Mouse (Mus musculus) liver, embryonic 15.5 days (tissue): ENCODE data around the gene Dcaf1. TPM values are rescaled to one million over a fixed set of nuclear protein-coding genes. Genes with fewer than 3 reads are reported as not detected.
A peak's percentile ranks its signal among the peaks of the same experiment; 100 is the strongest.

Source experiments
- ATAC-seq: fragments of 200-750 bp; cut with Nextera tagmentation; 2 replicates; pipeline ENCODE4 v1.8.0; 2017; ENCODE audit warnings: moderate number of reproducible peaks, mild to moderate bottlenecking, moderate library complexity; ENCODE audit not compliant: insufficient read depth
- H3K27ac ChIP-seq: fragments of 300-500 bp; sonication (generic); replicated peaks from 2 replicates; pipeline ENCODE4 v1.5.1; 2015; ENCODE audit warnings: mild to moderate bottlenecking, inconsistent platforms
- H3K27me3 ChIP-seq: fragments of 300-500 bp; sonication (generic); 2 replicates; pipeline ENCODE4 v1.6.1; 2015; ENCODE audit warnings: mild to moderate bottlenecking, inconsistent platforms
- H3K36me3 ChIP-seq: fragments of 300-500 bp; sonication (generic); replicated peaks from 2 replicates; pipeline ENCODE4 v1.6.1; 2015; ENCODE audit warnings: moderate library complexity, mild to moderate bottlenecking, inconsistent platforms
- H3K4me1 ChIP-seq: fragments of 300-500 bp; sonication (generic); replicated peaks from 2 replicates; pipeline ENCODE4 v1.6.1; 2015; ENCODE audit warnings: inconsistent platforms
- H3K4me2 ChIP-seq: fragments of 300-500 bp; sonication (generic); 2 replicates; pipeline ENCODE4 v1.6.1; 2015; ENCODE audit warnings: moderate library complexity, mild to moderate bottlenecking, inconsistent platforms
- H3K4me3 ChIP-seq: fragments of 300-500 bp; sonication (generic); replicated peaks from 2 replicates; pipeline ENCODE4 v1.5.1; 2015; ENCODE audit warnings: mild to moderate bottlenecking, inconsistent platforms
- H3K9ac ChIP-seq: fragments of 300-500 bp; sonication (generic); 2 replicates; pipeline ENCODE4 v1.6.1; 2015; ENCODE audit warnings: moderate library complexity, mild to moderate bottlenecking, inconsistent platforms
- H3K9me3 ChIP-seq: fragments of 300-500 bp; sonication (generic); replicated peaks from 2 replicates; pipeline ENCODE4 v1.6.1; 2016; ENCODE audit warnings: inconsistent platforms
- WGBS: fragments of 180-500 bp; shearing (Covaris S2); methylation state at CpG from one replicate; pipeline ENCODE4 v1.1.7; 2015; ENCODE audit warnings: mixed read lengths; ENCODE audit not compliant: insufficient replicate concordance; 5-methylcytosine and 5-hydroxymethylcytosine counted together
- polyA plus RNA-seq: library from polyadenylated mRNA; unstranded; fragments of >200 nt; fragmentation: Nextera tagmentation; extraction: Ambion mirVana; gene quantifications from 2 replicates; pipeline ENCODE4 v1.2.1, GENCODE M21; 2015

Gene Dcaf1
- polyA plus RNA-seq, 1 experiment from 2014 or later = 10.9 TPM

DNA sequence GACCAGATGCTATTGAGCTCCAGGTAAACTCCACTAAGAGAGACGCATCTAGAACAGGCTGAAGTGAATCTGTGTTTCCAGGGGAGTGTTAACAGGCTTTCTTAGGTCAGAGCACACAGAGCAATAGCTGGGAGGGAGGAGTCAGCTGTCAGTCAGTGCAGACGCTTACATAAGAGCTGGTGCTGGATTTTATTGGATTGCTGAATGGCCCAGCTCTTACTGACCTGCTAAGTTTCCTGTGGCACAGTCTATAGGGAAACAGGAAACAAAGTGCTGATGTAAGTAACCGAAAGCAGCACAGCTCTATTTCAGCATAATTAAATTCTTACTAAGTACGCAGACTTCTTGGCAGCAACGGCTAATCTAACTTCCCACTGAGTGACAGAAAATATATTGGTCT is 87.0 kb downstream of the Dcaf1 start:
- no peaks in the 10 kb centered on the region for H3K9me3 ChIP-seq

DNA sequence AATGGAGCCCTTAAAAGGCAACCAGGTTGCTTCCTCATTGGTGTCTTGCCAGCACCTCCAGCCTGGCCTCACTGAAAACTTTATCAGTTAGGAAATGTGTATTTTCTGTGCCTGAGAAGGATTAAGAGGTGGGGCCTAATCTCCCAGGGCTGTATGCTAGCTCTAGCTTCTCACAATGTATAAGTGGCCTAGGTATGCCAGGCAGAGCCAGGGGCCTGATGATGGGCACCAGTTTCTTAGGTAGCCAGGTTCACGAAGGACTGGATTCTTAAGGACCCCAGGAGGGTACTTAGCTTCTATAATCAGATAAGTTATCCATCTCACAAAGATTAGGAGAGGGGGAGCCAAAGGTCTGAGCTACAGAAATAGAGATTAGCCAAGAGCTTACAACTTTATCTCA is 90.0 kb downstream of the Dcaf1 start:
- H3K27ac ChIP-seq = no peak overlapping the region
- no peak for ATAC-seq
- H3K4me3 ChIP-seq = no peak overlapping the region
- WGBS = 56% methylated on average over 1 of the region's 1 CpGs
- H3K9me3 ChIP-seq = no peaks in the 10 kb centered on the region
- peaks cover 3% of the 10 kb centered on the region; the same call in 1 of the 2 replicates for H3K4me1 ChIP-seq
- no peak overlapping the region for H3K4me2 ChIP-seq
- H3K36me3 ChIP-seq = no peaks in the 10 kb centered on the region
- H3K27me3 ChIP-seq = no peaks in the 10 kb centered on the region
- H3K9ac ChIP-seq = no peak overlapping the region

More for the DNA sequence above, 87.0 kb downstream of the Dcaf1 start:
- Histone ChIP-seq H3K9ac (no peak overlapping the region), H3K4me2 (no peak overlapping the region), H3K4me3 (no peak overlapping the region), H3K27me3 (no peaks in the 10 kb centered on the region), H3K27ac (no peak overlapping the region), H3K4me1 (peaks cover 3% of the 10 kb centered on the region; the same call in 1 of the 2 replicates), H3K36me3 (no peaks in the 10 kb centered on the region)
- 0 out of 2 replicates have a peak, but pooled peaks have one; percentile 22 for ATAC-seq
- WGBS = 12% methylated on average over 5 of the region's 5 CpGs

GRCm38 (mm10) chr9:106913759-106914158 is 92.1 kb downstream of the Dcaf1 start:
- Histone ChIP-seq H3K27me3 (no peaks in the 10 kb centered on the region), H3K36me3 (no peaks in the 10 kb centered on the region), H3K4me1 (peaks cover under 1% of the 10 kb centered on the region; the same call in 1 of the 2 replicates), H3K9me3 (no peaks in the 10 kb centered on the region), H3K9ac (no peak overlapping the region), H3K4me2 (no peak overlapping the region), H3K27ac (no peak overlapping the region), H3K4me3 (no peak overlapping the region)
- 15% methylated on average over 1 of the region's 1 CpGs for WGBS
- no peak for ATAC-seq

GRCm38 (mm10) chr9:106914878-106915277 is 93.2 kb downstream of the Dcaf1 start:
- H3K36me3 ChIP-seq = no peaks in the 10 kb centered on the region
- H3K4me3 ChIP-seq = no peak overlapping the region
- no peak overlapping the region for H3K27ac ChIP-seq
- H3K9me3 ChIP-seq = no peaks in the 10 kb centered on the region
- ATAC-seq = no peak
- 58% methylated on average over 6 of the region's 6 CpGs for WGBS
- H3K4me2 ChIP-seq = no peak overlapping the region
- H3K4me1 ChIP-seq = no peaks in the 10 kb centered on the region
- no peak overlapping the region for H3K9ac ChIP-seq
- H3K27me3 ChIP-seq = no peaks in the 10 kb centered on the region

Other genes with a start within 250 kb of the Dcaf1 start
- gene Iqcf6, start 195.3 kb upstream of the Dcaf1 start, polyA plus RNA-seq = not detected in 2 replicates
- gene Grm2, start 165.8 kb upstream of the Dcaf1 start, polyA plus RNA-seq = not detected in 2 replicates
- gene Tex264, start 135.9 kb upstream of the Dcaf1 start, polyA plus RNA-seq = 16.5 and 16.8 TPM in 2 replicates
- gene Rad54l2, start 32.7 kb upstream of the Dcaf1 start, polyA plus RNA-seq = 1.8 and 2.0 TPM in 2 replicates
- gene Rbm15b, start 65.6 kb downstream of the Dcaf1 start, polyA plus RNA-seq = 2.6 and 3.1 TPM in 2 replicates
- 135 and 152 TPM in 2 replicates for gene Manf, start 70.1 kb downstream of the Dcaf1 start, polyA plus RNA-seq